Mouse (Mus musculus): ENCODE results near the gene Adgrv1.

Gene Adgrv1

GRCm38 (mm10) chr13:81136652-81137422 lies 496.1 kb downstream of the Adgrv1 start:
- DNase-seq (ENCODE audit: low spot score): peak; percentile 51

GRCm38 (mm10) chr13:81135953-81136352 lies 497.0 kb downstream of the Adgrv1 start:
- DNase-seq (ENCODE audit: low spot score): no peak

GRCm38 (mm10) chr13:81134412-81134811 lies 498.5 kb downstream of the Adgrv1 start:
- no peak for DNase-seq (ENCODE audit: low spot score)

GRCm38 (mm10) chr13:81133336-81133735 lies 499.6 kb downstream of the Adgrv1 start:
- no peak for DNase-seq (ENCODE audit: low spot score)

GRCm38 (mm10) chr13:81132691-81133090 lies 500.3 kb downstream of the Adgrv1 start:
- no peak for DNase-seq (ENCODE audit: low spot score)

- DNase-seq (ENCODE audit: low spot score): no peak
Measured at GRCm38 (mm10) chr13:81131860-81132259, 501.1 kb downstream of the Adgrv1 start.

GRCm38 (mm10) chr13:81130742-81131524 lies 502.0 kb downstream of the Adgrv1 start:
- DNase-seq (ENCODE audit: low spot score): no peak

- DNase-seq (ENCODE audit: low spot score): no peak
Measured at GRCm38 (mm10) chr13:81125846-81126245, 507.1 kb downstream of the Adgrv1 start.

- DNase-seq (ENCODE audit: low spot score): no peak
Measured at GRCm38 (mm10) chr13:81122238-81122637, 510.7 kb downstream of the Adgrv1 start.

- no peak for DNase-seq (ENCODE audit: low spot score)
Measured at GRCm38 (mm10) chr13:81110479-81110878, 522.5 kb downstream of the Adgrv1 start.

- no peak for DNase-seq (ENCODE audit: low spot score)
Measured at GRCm38 (mm10) chr13:81109676-81110075, 523.3 kb downstream of the Adgrv1 start.

GRCm38 (mm10) chr13:81108526-81109302 lies 524.2 kb downstream of the Adgrv1 start:
- DNase-seq (ENCODE audit: low spot score): no peak

- DNase-seq (ENCODE audit: low spot score): no peak
Measured at GRCm38 (mm10) chr13:81107436-81107835, 525.5 kb downstream of the Adgrv1 start.

GRCm38 (mm10) chr13:81103794-81104193 lies 529.2 kb downstream of the Adgrv1 start:
- no peak for DNase-seq (ENCODE audit: low spot score)

GRCm38 (mm10) chr13:81096424-81096823 lies 536.5 kb downstream of the Adgrv1 start:
- no peak for DNase-seq (ENCODE audit: low spot score)

- no peak for DNase-seq (ENCODE audit: low spot score)
Measured at GRCm38 (mm10) chr13:81094513-81094912, 538.4 kb downstream of the Adgrv1 start.

GRCm38 (mm10) chr13:81090051-81090836 lies 542.7 kb downstream of the Adgrv1 start:
- DNase-seq (ENCODE audit: low spot score): no peak

- DNase-seq (ENCODE audit: low spot score): no peak
Measured at GRCm38 (mm10) chr13:81086969-81087682, 545.8 kb downstream of the Adgrv1 start.

- DNase-seq (ENCODE audit: low spot score): no peak
Measured at GRCm38 (mm10) chr13:81072214-81072613, 560.7 kb downstream of the Adgrv1 start.

GRCm38 (mm10) chr13:81051448-81051847 lies 581.5 kb downstream of the Adgrv1 start:
- DNase-seq (ENCODE audit: low spot score): no peak

GRCm38 (mm10) chr13:81050911-81051310 lies 582.0 kb downstream of the Adgrv1 start:
- no peak for DNase-seq (ENCODE audit: low spot score)
